Mouse (Mus musculus): ENCODE data around the gene Pdzk1ip1. TPM values are rescaled to one million over a fixed set of nuclear protein-coding genes. Genes with fewer than 3 reads are reported as not detected.

The Pdzk1ip1 gene
- polyA plus RNA-seq (2021; fragmentation: Nextera tagmentation): 0.67 and 1.1 TPM in 2 replicates
- long read RNA-seq, experiment 1: 0 reads
- long read RNA-seq, experiment 2, partial matches to known transcripts: 0 of 1 reads
- long read RNA-seq, experiment 2, other reads (novel, unspliced or antisense): 0 of 1 reads

DNA sequence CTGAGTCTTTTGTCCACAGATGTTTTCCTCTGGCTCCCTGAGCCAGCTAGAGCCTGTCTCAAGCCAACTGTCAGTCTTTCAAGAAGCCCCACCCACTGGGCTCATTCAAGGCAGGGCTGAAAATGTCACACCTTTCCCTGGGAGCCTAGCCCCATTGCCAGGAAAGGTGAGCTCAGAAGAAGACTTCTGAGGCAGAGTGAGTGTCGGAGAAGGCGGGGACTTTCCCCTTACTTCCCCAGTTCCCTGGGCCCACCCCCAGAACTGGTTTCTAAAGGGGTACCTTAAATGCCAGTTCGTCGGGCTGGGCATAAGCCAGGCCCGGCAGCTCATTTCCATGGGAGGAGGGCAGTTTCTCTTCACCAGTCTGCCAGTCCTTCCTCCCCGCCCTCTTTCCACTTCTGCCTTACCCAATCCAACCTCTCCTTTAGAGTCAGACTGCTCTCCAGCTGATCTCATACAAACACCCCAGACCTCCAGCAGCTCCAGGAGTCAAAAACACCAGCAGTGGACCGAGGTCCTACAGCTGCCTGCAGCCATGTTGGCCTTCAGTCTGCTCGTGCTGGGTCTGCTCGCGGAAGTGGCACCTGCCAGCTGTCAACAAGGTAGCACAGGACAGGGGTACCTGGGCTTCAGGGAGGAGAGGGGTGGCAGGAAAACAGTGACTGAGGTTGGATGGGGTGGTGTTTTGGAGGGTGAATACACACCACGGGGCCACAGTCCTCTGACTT is at the start of gene Pdzk1ip1:
Gene Pdzk1ip1 (plus strand): TSS at position 98 of the 728 bp plus-strand sequence.

DNA sequence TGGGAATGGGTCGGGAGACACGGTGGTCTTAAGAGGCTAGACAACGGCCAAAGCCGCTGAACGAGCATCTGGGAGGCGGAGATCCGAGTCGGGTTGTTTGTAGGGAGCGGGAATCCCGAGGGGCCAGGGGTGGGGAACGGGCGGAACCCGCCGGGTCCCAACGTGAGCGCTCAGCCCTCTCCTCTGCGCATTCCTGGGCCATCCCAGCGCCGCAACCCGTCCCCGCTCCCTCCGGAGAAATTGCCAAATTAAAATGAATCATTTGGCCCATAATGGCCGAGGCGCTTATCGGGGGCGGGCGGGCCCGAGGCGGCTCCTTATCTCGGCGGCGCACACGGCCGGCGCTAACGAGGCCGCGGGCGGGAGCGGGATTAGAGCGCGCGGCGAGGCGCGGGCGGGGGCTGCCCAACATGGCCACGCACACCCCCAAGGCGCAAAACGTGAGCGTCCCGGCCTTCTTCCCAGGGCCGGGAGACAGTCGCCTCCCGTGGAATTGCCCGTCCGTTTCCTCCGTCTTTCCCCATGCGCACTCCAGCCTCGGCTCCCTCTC is 32.1 kb upstream of the Pdzk1ip1 start, which contains the start of gene Tal1:
Gene Tal1 (plus strand): TSS at position 56 of the 550 bp plus-strand sequence.

DNA sequence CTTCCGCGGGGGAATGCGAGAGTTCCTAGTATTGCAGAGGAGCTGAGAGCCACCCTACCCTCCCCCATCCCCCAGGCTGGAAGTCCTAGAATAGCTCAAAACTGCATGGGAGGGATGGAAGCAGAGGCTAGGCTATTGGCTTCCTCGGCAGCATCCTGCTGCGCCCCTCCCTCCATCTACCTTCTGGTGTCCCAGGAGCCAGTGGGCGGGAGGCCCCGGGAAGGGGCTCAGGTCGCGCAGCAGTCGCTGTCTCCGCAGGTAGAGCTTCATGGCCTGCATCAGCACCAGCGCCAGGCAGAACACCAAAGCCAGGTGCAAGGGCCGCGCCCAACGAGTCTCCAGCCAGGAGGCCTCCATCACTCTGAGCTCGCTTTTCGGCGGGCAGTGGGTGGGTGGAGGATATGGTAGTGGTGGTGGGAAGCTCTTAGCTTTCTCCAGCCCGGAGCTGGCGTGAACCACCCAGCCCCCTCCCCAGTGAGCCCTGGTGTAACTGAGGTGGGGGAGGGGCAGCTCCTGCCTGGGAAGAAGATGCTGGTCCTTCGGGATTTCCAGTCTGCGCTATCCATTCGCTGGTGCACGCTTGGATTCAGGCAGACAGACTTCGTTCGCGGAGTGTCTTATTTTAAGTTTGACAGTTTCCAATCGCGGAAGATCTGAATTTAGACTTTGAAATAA is 45.2 kb downstream of the Pdzk1ip1 start, which contains the start of gene Cyp4x1:
Gene Cyp4x1 (minus strand): TSS at position 661 of the 675 bp plus-strand sequence.

Other genes with a start within 250 kb of the Pdzk1ip1 start
- gene Foxd2, start 179.8 kb upstream of the Pdzk1ip1 start, polyA plus RNA-seq (2021; fragmentation: Nextera tagmentation): not detected in 2 replicates
- not detected in 2 replicates for gene Foxe3, start 162.7 kb upstream of the Pdzk1ip1 start, polyA plus RNA-seq (2021; fragmentation: Nextera tagmentation)
- gene Cmpk1, start 101.5 kb upstream of the Pdzk1ip1 start, polyA plus RNA-seq (2021; fragmentation: Nextera tagmentation): 73.9 and 82.7 TPM in 2 replicates
- gene Stil, start 88.5 kb upstream of the Pdzk1ip1 start, polyA plus RNA-seq (2021; fragmentation: Nextera tagmentation): 0.19 and 0.23 TPM in 2 replicates
- 0.23 and 0.29 TPM in 2 replicates for gene Tal1, start 32.3 kb upstream of the Pdzk1ip1 start, polyA plus RNA-seq (2021; fragmentation: Nextera tagmentation)
- 4.8 and 7.0 TPM in 2 replicates for gene Cyp4x1, start 45.6 kb downstream of the Pdzk1ip1 start, polyA plus RNA-seq (2021; fragmentation: Nextera tagmentation)
- gene Cyp4a29, start 153.4 kb downstream of the Pdzk1ip1 start, polyA plus RNA-seq (2021; fragmentation: Nextera tagmentation): not detected in 2 replicates
- gene Cyp4a12a, start 210.3 kb downstream of the Pdzk1ip1 start, polyA plus RNA-seq (2021; fragmentation: Nextera tagmentation): not detected in 2 replicates

All from left cerebral cortex, adult 6 months (tissue).